In the genomic region with DNA sequence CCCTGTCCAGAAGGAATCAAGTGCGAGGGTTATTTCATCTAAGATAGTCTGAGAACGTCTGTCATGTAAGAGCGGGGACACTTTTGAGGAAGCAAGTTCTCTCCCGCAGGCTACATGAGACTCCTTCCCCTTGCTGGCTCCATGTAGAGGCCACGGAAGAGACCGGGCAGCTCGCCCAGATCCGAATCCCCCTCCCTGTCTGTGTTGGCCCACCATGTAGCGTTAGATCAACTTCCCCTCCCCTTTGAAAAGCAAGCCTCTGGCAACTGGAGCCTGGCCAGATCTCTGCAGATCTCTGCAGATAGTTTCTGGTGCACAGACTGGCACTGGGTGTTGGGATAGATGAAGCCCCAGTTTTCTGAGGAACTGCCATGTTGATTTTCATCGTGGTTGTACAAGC, we compare ENCODE assay signal across 21 mouse cellular contexts. TPM values are rescaled to one million over a fixed set of nuclear protein-coding genes. Genes with fewer than 3 reads are reported as not detected.
DNase-seq lines count a peak whose midpoint lies in the region; ATAC-seq and TF ChIP-seq lines count a peak whose summit lies in the region.
"Had no signal": no experiment of that assay in that cellular context is flagged by ENCODE, and none has a peak within 500 bp of the region (broad histone marks: within the 10 kb centered on the region; RNA-seq: fewer than 3 reads in every experiment).

No protein-coding gene starts in this region.

- no peaks in the 10 kb centered on the region for H3K9me3 ChIP-seq in forebrain, embryonic 13.5 days (replicated peaks)
- no peaks in the 10 kb centered on the region for H3K9me3 ChIP-seq in forebrain, embryonic 10.5 days
- no peaks in the 10 kb centered on the region for H3K9me3 ChIP-seq in midbrain, embryonic 14.5 days (ENCODE audit: control insufficient read depth, low read length)
- H3K9me3 ChIP-seq in midbrain, embryonic 15.5 days = no peaks in the 10 kb centered on the region
- H3K9me3 ChIP-seq: embryonic facial prominence, embryonic 13.5 days; heart, embryonic 15.5 days had no signal

- no peak for TF ChIP-seq POLR2A in brain, embryonic 14.5 days (IDR thresholded peaks at IDR 0.05; ENCODE audit: borderline replicate concordance, extremely low read depth, insufficient read depth, insufficient read length, poor library complexity, severe bottlenecking)

- DNase-seq in forebrain, embryonic 10.5 days (ENCODE audit: extremely low spot score, low spot score) = no peak
- peak; percentile 22 to 37 for DNase-seq in layer of hippocampus, postnatal 10 days (ENCODE audit: low spot score in 2 of 2)
- no peak for DNase-seq in layer of hippocampus, adult 8-10 months (ENCODE audit: low spot score in 2 of 2)
- peak; percentile 50 for DNase-seq in midbrain, embryonic 14.5 days
- DNase-seq in brain, embryonic 14.5 days (ENCODE audit: low read depth) = peak; percentile 90
- no peak for DNase-seq in yolk sac, embryonic 10.5 days (ENCODE audit: low spot score)
- DNase-seq: adrenal gland, postnatal 25 days; cerebellum, adult 8-10 months; gastrocnemius, postnatal 25 days; heart, postnatal 4 days; liver; retina, postnatal 1 day; thymus, postnatal 25 days had no signal

- no peaks in the 10 kb centered on the region for H3K4me1 ChIP-seq in forebrain, embryonic 13.5 days
- H3K4me1 ChIP-seq in forebrain, embryonic 10.5 days = no peaks in the 10 kb centered on the region
- H3K4me1 ChIP-seq in midbrain, embryonic 14.5 days (ENCODE audit: control insufficient read depth, insufficient read depth, low read length) = no peaks in the 10 kb centered on the region
- no peaks in the 10 kb centered on the region for H3K4me1 ChIP-seq in midbrain, embryonic 15.5 days
- H3K4me1 ChIP-seq: heart, embryonic 15.5 days had no signal

- H3K4me2 ChIP-seq in forebrain, embryonic 13.5 days = no peak overlapping the region
- H3K4me2 ChIP-seq in midbrain, embryonic 14.5 days (ENCODE audit: low read length) = no peak overlapping the region
- H3K4me2 ChIP-seq in midbrain, embryonic 15.5 days = no peak overlapping the region
- H3K4me2 ChIP-seq: embryonic facial prominence, embryonic 13.5 days; heart, embryonic 15.5 days had no signal

- H3K27me3 ChIP-seq in forebrain, embryonic 13.5 days = no peaks in the 10 kb centered on the region
- no peaks in the 10 kb centered on the region for H3K27me3 ChIP-seq in forebrain, embryonic 10.5 days (ENCODE audit: poor library complexity, severe bottlenecking)
- H3K27me3 ChIP-seq in midbrain, embryonic 14.5 days (ENCODE audit: control insufficient read depth, insufficient read depth, low read length) = no peaks in the 10 kb centered on the region
- no peaks in the 10 kb centered on the region for H3K27me3 ChIP-seq in midbrain, embryonic 15.5 days (replicated peaks)
- H3K27me3 ChIP-seq: embryonic facial prominence, embryonic 13.5 days; heart, embryonic 15.5 days had no signal

- H3K4me3 ChIP-seq in forebrain, embryonic 13.5 days = no peak overlapping the region
- H3K4me3 ChIP-seq in forebrain, embryonic 10.5 days = no peak overlapping the region
- no peak overlapping the region for H3K4me3 ChIP-seq in midbrain, embryonic 14.5 days (replicated peaks; ENCODE audit: low read depth, low read length)
- no peak overlapping the region for H3K4me3 ChIP-seq in midbrain, embryonic 15.5 days
- H3K4me3 ChIP-seq: embryonic facial prominence, embryonic 13.5 days; heart, embryonic 15.5 days had no signal

- H3K36me3 ChIP-seq in forebrain, embryonic 13.5 days (ENCODE audit: poor library complexity, severe bottlenecking) = peaks cover 23% of the 10 kb centered on the region
- H3K36me3 ChIP-seq in forebrain, embryonic 10.5 days (replicated peaks) = peaks cover 31% of the 10 kb centered on the region
- peaks cover 15% of the 10 kb centered on the region for H3K36me3 ChIP-seq in midbrain, embryonic 14.5 days (ENCODE audit: control insufficient read depth, insufficient read depth, low read length)
- peaks cover 6% of the 10 kb centered on the region for H3K36me3 ChIP-seq in midbrain, embryonic 15.5 days (replicated peaks)
- H3K36me3 ChIP-seq: heart, embryonic 15.5 days had no signal

- H3K9ac ChIP-seq in forebrain, embryonic 13.5 days = no peak overlapping the region
- no peak overlapping the region for H3K9ac ChIP-seq in midbrain, embryonic 14.5 days (replicated peaks; ENCODE audit: low read length)
- no peak overlapping the region for H3K9ac ChIP-seq in midbrain, embryonic 15.5 days
- H3K9ac ChIP-seq: embryonic facial prominence, embryonic 13.5 days; heart, embryonic 15.5 days had no signal

- no peak overlapping the region for H3K27ac ChIP-seq in forebrain, embryonic 13.5 days
- no peak overlapping the region for H3K27ac ChIP-seq in forebrain, embryonic 10.5 days
- no peak overlapping the region for H3K27ac ChIP-seq in midbrain, embryonic 14.5 days (replicated peaks; ENCODE audit: low read depth, low read length)
- H3K27ac ChIP-seq in midbrain, embryonic 15.5 days = no peak overlapping the region
- H3K27ac ChIP-seq: embryonic facial prominence, embryonic 13.5 days; heart, embryonic 15.5 days had no signal

- peak; percentile 55; the same call in 1 of the 2 replicates for ATAC-seq in forebrain, embryonic 13.5 days
- no peak for ATAC-seq in midbrain, embryonic 14.5 days (ENCODE audit: low FRiP score, low TSS enrichment)
- no peak for ATAC-seq in midbrain, embryonic 15.5 days (replicated peaks)
- ATAC-seq: intestine, embryonic 16.5 days; midbrain, embryonic 16.5 days had no signal

- 69% methylated on average over 10 of the region's 10 CpGs for WGBS in forebrain, embryonic 13.5 days
- WGBS in forebrain, embryonic 10.5 days = 89% methylated on average over 10 of the region's 10 CpGs
- 81% methylated on average over 10 of the region's 10 CpGs for WGBS in midbrain, embryonic 14.5 days
- 73% methylated on average over 10 of the region's 10 CpGs for WGBS in midbrain, embryonic 15.5 days

- no peak for TF ChIP-seq CTCF in brain, embryonic 14.5 days (IDR thresholded peaks at IDR 0.05; ENCODE audit: borderline replicate concordance, extremely low read depth, insufficient read depth, insufficient read length)

RNA-seq across cellular contexts. Expression of gene Evc, which starts 40.0 kb away (rescaled TPM):
- polyA plus RNA-seq in forebrain, embryonic 13.5 days (2015; fragmentation: Nextera tagmentation; extraction: Ambion mirVana) = 10.4 and 13.1 TPM in 2 replicates
- 28.8 and 31.5 TPM in 2 replicates for polyA plus RNA-seq in forebrain, embryonic 10.5 days (2016; fragmentation: Nextera tagmentation; extraction: Ambion mirVana)
- total RNA-seq in layer of hippocampus, postnatal 10 days (2021) = 1 to 10 TPM; 7.7 to 8.3 TPM
- total RNA-seq in layer of hippocampus, adult 8-10 months (2022) = 10 to 100 TPM; 13.9 to 18.7 (median 16.5) TPM
- polyA plus RNA-seq in midbrain, embryonic 14.5 days (2014; fragmentation: Nextera tagmentation; extraction: Ambion mirVana) = 3.3 and 4.0 TPM in 2 replicates
- polyA plus RNA-seq in midbrain, embryonic 15.5 days (2015; fragmentation: Nextera tagmentation; extraction: Ambion mirVana) = 3.7 and 4.4 TPM in 2 replicates
- polyA plus RNA-seq in brain, embryonic 14.5 days (2012; rRNA removed) = 12.4 and 16.2 TPM in 2 replicates
- total RNA-seq: megakaryocyte, adult 5-6 weeks; MEL had no signal

RNA-seq across cellular contexts. Expression of gene Evc2, which starts 41.6 kb away (rescaled TPM):
- 7.5 and 8.3 TPM in 2 replicates for polyA plus RNA-seq in forebrain, embryonic 13.5 days (2015; fragmentation: Nextera tagmentation; extraction: Ambion mirVana)
- 20.1 and 22.3 TPM in 2 replicates for polyA plus RNA-seq in forebrain, embryonic 10.5 days (2016; fragmentation: Nextera tagmentation; extraction: Ambion mirVana)
- total RNA-seq in layer of hippocampus, postnatal 10 days (2021) = 1 to 10 TPM; 7.4 to 7.8 TPM
- total RNA-seq in layer of hippocampus, adult 8-10 months (2022) = 10 to 100 TPM; 20.0 to 28.4 (median 26.3) TPM
- polyA plus RNA-seq in midbrain, embryonic 14.5 days (2014; fragmentation: Nextera tagmentation; extraction: Ambion mirVana) = 5.5 and 6.0 TPM in 2 replicates
- 5.5 and 7.2 TPM in 2 replicates for polyA plus RNA-seq in midbrain, embryonic 15.5 days (2015; fragmentation: Nextera tagmentation; extraction: Ambion mirVana)
- polyA plus RNA-seq in brain, embryonic 14.5 days (2012; rRNA removed) = 8.8 and 13.5 TPM in 2 replicates
- total RNA-seq: megakaryocyte, adult 5-6 weeks; MEL had no signal

RNA-seq across cellular contexts. Expression of gene Crmp1, which starts 55.0 kb away (rescaled TPM):
- 474 and 511 TPM in 2 replicates for polyA plus RNA-seq in forebrain, embryonic 13.5 days (2015; fragmentation: Nextera tagmentation; extraction: Ambion mirVana)
- 96.5 and 106 TPM in 2 replicates for polyA plus RNA-seq in forebrain, embryonic 10.5 days (2016; fragmentation: Nextera tagmentation; extraction: Ambion mirVana)
- total RNA-seq in layer of hippocampus, postnatal 10 days (2021) = 100 to 1,000 TPM; 793 to 842 TPM
- total RNA-seq in layer of hippocampus, adult 8-10 months (2022) = 100 to 1,000 TPM; 202 to 212 (median 207) TPM
- polyA plus RNA-seq in midbrain, embryonic 14.5 days (2014; fragmentation: Nextera tagmentation; extraction: Ambion mirVana) = 906 and 957 TPM in 2 replicates
- 945 and 977 TPM in 2 replicates for polyA plus RNA-seq in midbrain, embryonic 15.5 days (2015; fragmentation: Nextera tagmentation; extraction: Ambion mirVana)
- 866 and 1,134 TPM in 2 replicates for polyA plus RNA-seq in brain, embryonic 14.5 days (2012; rRNA removed)
- total RNA-seq: MEL had no signal

Comparison
In these comparisons a context has a peak if more than half of its experiments do, and no peak if none do; other contexts are left out.
1. DNase-seq: peak in layer of hippocampus, postnatal 10 days (2 of 2), midbrain, embryonic 14.5 days (single experiment) and brain, embryonic 14.5 days (single experiment); none in forebrain, embryonic 10.5 days (single experiment), layer of hippocampus, adult 8-10 months (0 of 2) and yolk sac, embryonic 10.5 days (single experiment).